Mouse (Mus musculus): Measurements from ENCODE around the gene Wfikkn1.
A peak's percentile ranks its signal among the peaks of the same experiment; 100 is the strongest.

The Wfikkn1 gene

GRCm38 (mm10) chr17:25868601-25869191 is 12.0 kb downstream of the Wfikkn1 start, which contains the start of gene Mcrip2:
Gene Mcrip2, minus strand, starts transcription at chr17:25868764.
- peak; percentile 89 for DNase-seq (ENCODE audit: low read depth, low spot score)

- DNase-seq (ENCODE audit: low read depth, low spot score), result peak; percentile 62
These were observed 12.6 kb downstream of the Wfikkn1 start for GRCm38 (mm10) chr17:25867836-25868600.

DNA sequence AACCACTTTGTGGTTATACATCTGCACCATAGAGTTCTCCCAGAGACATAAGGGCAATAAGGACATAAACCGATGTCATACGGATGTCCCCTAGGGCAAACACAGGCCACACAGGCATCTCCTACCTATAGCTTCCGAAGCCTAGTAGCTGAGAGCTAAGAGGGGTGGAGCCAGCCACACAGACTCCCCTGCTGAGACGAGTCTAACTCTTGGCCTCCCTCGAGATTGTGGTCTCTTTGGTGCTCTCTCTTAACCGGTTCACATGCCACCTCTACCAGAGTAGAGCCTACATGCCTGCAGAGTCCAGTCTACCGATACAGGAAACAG is 13.2 kb downstream of the Wfikkn1 start:
- no peak for DNase-seq (ENCODE audit: low read depth, low spot score)

GRCm38 (mm10) chr17:25866172-25866571 is 14.5 kb downstream of the Wfikkn1 start:
- peak; percentile 58 for DNase-seq (ENCODE audit: low read depth, low spot score)

GRCm38 (mm10) chr17:25865288-25865687 is 15.4 kb downstream of the Wfikkn1 start:
- no peak for DNase-seq (ENCODE audit: low read depth, low spot score)

GRCm38 (mm10) chr17:25864311-25864710 is 16.3 kb downstream of the Wfikkn1 start:
- no peak for DNase-seq (ENCODE audit: low read depth, low spot score)

DNA sequence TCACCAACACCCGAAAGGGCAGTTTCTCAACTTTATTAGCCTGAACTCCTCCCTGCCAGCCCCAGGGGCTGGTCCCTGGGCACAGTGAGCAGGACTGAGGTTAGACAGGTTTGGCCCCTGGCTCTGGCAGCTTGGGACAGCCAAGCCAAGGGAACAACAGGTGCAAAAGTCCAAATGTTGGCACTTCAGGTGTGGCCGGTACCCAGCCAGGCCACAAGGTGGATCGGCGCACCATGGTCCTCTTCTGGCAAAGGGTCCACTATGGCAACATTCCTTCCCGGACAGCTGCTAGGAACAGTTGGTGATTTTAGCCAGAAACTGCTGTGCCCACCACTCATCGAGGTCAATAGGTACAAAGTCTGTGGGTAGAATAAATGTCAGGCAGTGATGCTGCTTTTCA is 17.0 kb downstream of the Wfikkn1 start:
- DNase-seq (ENCODE audit: low read depth, low spot score), result no peak

DNA sequence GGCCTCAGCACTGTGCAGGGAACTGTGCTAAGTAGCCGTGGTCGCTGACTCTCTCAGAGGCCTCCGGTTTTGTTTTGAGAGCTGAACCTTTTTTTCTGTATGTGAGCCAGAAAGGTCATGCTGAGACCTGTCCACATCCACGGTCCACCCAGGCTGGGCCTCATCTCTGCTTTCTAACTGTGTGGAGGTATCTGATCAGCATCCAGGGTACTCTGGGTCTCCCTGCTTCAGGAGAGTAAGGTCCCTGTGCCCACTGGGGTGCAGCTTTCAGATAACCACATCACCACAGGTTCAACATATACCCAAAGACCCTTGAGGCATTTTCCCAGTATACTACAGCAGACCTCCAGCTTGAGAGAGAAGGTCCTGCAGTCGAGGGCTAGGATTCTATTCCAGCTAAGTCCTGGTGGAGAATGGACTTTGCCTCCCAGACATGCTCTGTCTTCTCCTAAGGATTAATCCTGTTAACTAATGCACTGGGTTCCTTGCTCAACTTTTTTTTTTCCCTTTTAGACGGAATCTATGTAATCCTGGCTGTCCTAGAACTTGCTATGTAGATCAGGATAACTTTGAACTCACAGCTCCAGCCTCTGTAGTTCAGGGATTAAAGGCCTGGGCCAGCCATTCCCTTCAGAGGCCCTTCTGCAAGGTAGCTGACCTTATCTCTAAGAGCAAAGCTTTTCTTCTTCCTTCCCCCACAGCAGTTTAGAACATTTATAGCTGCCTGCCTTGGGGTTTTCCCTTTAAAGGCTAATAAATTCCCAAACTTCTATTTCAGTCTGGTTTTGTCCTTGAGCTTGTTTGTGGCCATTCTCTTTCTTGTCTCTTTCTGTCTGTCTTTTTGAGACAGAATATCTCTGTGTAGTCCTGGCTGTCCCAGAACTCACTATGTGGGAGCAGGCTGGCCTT is 18.7 kb downstream of the Wfikkn1 start:
- DNase-seq (ENCODE audit: low read depth, low spot score), result no peak

- peak; percentile 88 for DNase-seq (ENCODE audit: low read depth, low spot score)
These were observed 19.6 kb downstream of the Wfikkn1 start, which contains the start of gene Wdr90 for GRCm38 (mm10) chr17:25860832-25861703. Gene Wdr90, minus strand, starts transcription at chr17:25861501.

GRCm38 (mm10) chr17:25860229-25860628 is 20.4 kb downstream of the Wfikkn1 start:
- DNase-seq (ENCODE audit: low read depth, low spot score), result no peak

DNA sequence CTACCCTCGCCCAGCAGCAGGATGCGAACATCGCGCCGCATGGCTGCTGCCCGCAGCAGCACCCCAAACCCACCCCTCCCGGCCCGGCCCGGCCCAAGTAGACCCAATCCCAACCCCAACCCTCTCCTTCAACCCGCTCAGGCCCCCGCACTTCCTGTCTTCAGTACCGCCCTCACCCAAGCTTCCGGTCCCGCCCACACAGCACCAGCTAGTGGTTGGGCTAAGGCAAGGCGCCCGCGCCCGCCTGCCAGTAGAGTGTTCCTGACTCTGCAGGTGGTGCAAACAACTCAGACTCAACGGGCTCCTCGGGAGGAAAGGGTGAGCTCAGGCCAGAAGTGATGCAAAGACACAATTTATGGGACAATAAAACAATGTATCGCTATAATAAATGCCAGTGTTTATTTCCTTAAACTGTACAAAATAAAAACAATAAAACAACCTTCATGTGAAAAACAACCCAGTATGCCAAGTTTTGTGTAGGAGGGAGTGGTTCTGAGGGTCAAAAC is 36.2 kb downstream of the Wfikkn1 start, which contains the start of gene Rhot2:
Gene Rhot2 (minus strand): TSS at position 456 of the 506 bp plus-strand sequence.
- DNase-seq (ENCODE audit: low read depth, low spot score), result peak; percentile 91

GRCm38 (mm10) chr17:25843636-25844395 is 36.8 kb downstream of the Wfikkn1 start:
- no peak for DNase-seq (ENCODE audit: low read depth, low spot score)

GRCm38 (mm10) chr17:25843122-25843521 is 37.5 kb downstream of the Wfikkn1 start:
- DNase-seq (ENCODE audit: low read depth, low spot score), result no peak

- no peak for DNase-seq (ENCODE audit: low read depth, low spot score)
These were observed 38.1 kb downstream of the Wfikkn1 start for GRCm38 (mm10) chr17:25842509-25842908.

GRCm38 (mm10) chr17:25841117-25841880 is 39.4 kb downstream of the Wfikkn1 start, which contains the start of gene Gm20683:
Gene Gm20683, minus strand, starts transcription at chr17:25841763.
- no peak for DNase-seq (ENCODE audit: low read depth, low spot score)

- DNase-seq (ENCODE audit: low read depth, low spot score), result no peak
These were observed 40.1 kb downstream of the Wfikkn1 start for GRCm38 (mm10) chr17:25840519-25840918.

DNA sequence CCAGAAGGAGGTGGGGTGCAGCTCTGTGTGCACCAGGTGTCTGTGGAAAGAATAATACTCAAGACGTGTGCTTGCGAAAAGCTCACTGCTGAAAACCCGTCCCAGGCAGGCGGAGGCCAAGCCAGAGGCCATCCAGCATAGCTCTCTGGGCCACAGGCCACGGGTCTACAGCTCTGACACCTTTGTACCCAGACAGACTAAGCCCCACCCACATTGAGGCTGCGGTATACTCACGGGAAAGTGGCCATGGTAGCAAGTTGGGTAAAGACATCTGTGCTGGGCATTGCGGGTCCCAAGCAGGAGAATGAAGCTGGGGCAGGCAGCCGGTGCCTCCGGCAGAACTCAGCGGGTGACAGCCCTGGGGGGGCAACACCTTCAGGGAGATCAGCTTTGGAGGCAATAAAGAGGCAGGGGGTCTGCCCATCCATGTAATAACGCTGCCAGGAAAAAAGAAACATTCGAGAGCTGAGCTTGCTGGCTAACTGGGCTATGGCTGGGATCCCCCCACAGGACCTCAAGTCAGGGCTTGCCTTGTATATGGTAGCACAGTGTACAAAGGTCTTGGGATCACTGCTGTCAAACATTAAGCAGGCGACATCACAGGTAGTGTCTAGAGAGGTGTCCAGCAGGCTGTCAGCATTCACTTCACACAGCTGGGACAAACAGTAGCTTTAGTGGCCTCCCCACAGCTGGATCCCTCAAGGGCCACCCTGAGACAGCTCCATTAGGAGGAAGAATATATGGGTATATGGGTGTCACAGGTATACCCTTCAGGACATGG is 41.0 kb downstream of the Wfikkn1 start:
- DNase-seq (ENCODE audit: low read depth, low spot score), result no peak

DNA sequence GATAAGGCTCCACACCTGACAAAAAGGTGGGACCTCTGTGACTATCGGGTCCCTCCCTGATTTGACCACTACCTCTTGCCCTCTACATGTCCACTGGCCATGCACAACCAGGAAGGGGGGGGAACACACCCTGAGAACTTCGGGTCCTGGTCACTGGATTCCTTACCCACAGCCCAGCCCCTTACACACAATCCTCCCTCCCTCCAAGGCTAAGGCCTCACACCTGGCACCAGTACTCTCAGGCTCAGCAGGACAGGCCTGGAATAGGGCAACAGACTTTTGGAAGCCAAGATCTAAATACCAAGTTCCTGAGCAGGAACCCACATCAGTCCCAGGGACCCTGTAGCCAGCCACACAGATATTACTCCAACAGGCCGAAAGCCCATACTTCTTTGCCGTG is 41.8 kb downstream of the Wfikkn1 start:
- DNase-seq (ENCODE audit: low read depth, low spot score), result no peak

All from skeletal muscle tissue, adult 2 months (tissue).